Mouse (Mus musculus) E14TG2a.4 (cell line): ENCODE data around the gene H2-M10.2.

ENCODE experiments used
- H3K27me3 ChIP-seq: 2 replicates; pipeline ENCODE4 v1.6.1; 2014; ENCODE audit warnings: low read length, control low read depth; ENCODE audit not compliant: insufficient read depth
- H3K36me3 ChIP-seq: 2 replicates; pipeline ENCODE4 v1.6.1; 2014; ENCODE audit warnings: low read length, control low read depth; ENCODE audit not compliant: insufficient read depth
- H3K4me1 ChIP-seq: replicated peaks from 2 replicates; pipeline ENCODE4 v1.6.1; 2014; ENCODE audit warnings: low read depth, low read length, control low read depth
- H3K4me3 ChIP-seq: replicated peaks from 2 replicates; pipeline ENCODE4 v1.5.1; 2014; ENCODE audit warnings: mild to moderate bottlenecking, low read length
- H3K9me3 ChIP-seq: 2 replicates; pipeline ENCODE4 v1.6.1; 2014; ENCODE audit warnings: low read length, control low read depth
- CTCF ChIP-seq: conservative IDR thresholded peaks from 2 replicates; pipeline ENCODE4 v1.5.1; 2014; ENCODE audit warnings: low read length
- NANOG ChIP-seq: IDR thresholded peaks from 2 replicates; pipeline ENCODE4 v1.6.1; 2014; ENCODE audit warnings: borderline replicate concordance, low read length, mixed read lengths
- POU5F1 ChIP-seq: IDR thresholded peaks from 2 replicates; pipeline ENCODE4 v1.6.1; 2014; ENCODE audit warnings: low read length, borderline replicate concordance

H2-M10.2 gene

GRCm38 (mm10) chr17:36274776-36275175 lies 11.5 kb downstream of the H2-M10.2 start:
- Histone ChIP-seq H3K27me3 (no peaks in the 10 kb centered on the region), H3K36me3 (peaks cover 63% of the 10 kb centered on the region)
- TF ChIP-seq CTCF = no peak
- no peak for TF ChIP-seq POU5F1
- TF ChIP-seq NANOG = no peak

GRCm38 (mm10) chr17:36273796-36274195 lies 12.5 kb downstream of the H2-M10.2 start:
- H3K4me3 ChIP-seq = no peak overlapping the region
- H3K9me3 ChIP-seq = no peaks in the 10 kb centered on the region
- H3K36me3 ChIP-seq = peaks cover 56% of the 10 kb centered on the region
- TF ChIP-seq POU5F1 (no peak), CTCF (no peak), NANOG (no peak)
- H3K27me3 ChIP-seq = no peaks in the 10 kb centered on the region
- peaks cover 39% of the 10 kb centered on the region for H3K4me1 ChIP-seq

More at GRCm38 (mm10) chr17:36274776-36275175, 11.5 kb downstream of the H2-M10.2 start:
- H3K9me3 ChIP-seq = no peaks in the 10 kb centered on the region
- H3K4me3 ChIP-seq = no peak overlapping the region
- H3K4me1 ChIP-seq = peaks cover 37% of the 10 kb centered on the region

GRCm38 (mm10) chr17:36272643-36273366 lies 13.5 kb downstream of the H2-M10.2 start:
- H3K4me1 ChIP-seq = peaks cover 36% of the 10 kb centered on the region
- H3K4me3 ChIP-seq = peak overlapping the region; percentile 97
- H3K27me3 ChIP-seq = no peaks in the 10 kb centered on the region
- peaks cover 58% of the 10 kb centered on the region for H3K36me3 ChIP-seq
- TF ChIP-seq NANOG (no peak), CTCF (no peak), POU5F1 (no peak)
- H3K9me3 ChIP-seq = no peaks in the 10 kb centered on the region

GRCm38 (mm10) chr17:36271586-36272256 lies 14.6 kb downstream of the H2-M10.2 start, which contains the start of gene Trim39:
Trim39 (minus strand) TSS chr17:36272247.
- H3K27me3 ChIP-seq = no peaks in the 10 kb centered on the region
- no peaks in the 10 kb centered on the region for H3K9me3 ChIP-seq
- peaks cover 36% of the 10 kb centered on the region for H3K4me1 ChIP-seq
- H3K36me3 ChIP-seq = peaks cover 65% of the 10 kb centered on the region
- TF ChIP-seq POU5F1 (no peak), CTCF (no peak), NANOG (no peak)
- peak within 1 kb of the TSS; percentile 97 for H3K4me3 ChIP-seq

GRCm38 (mm10) chr17:36270956-36271585 lies 15.2 kb downstream of the H2-M10.2 start:
- Histone ChIP-seq H3K4me1 (peaks cover 38% of the 10 kb centered on the region), H3K27me3 (no peaks in the 10 kb centered on the region), H3K4me3 (peak overlapping the region; percentile 97), H3K9me3 (no peaks in the 10 kb centered on the region), H3K36me3 (peaks cover 65% of the 10 kb centered on the region)
- no peak for TF ChIP-seq CTCF
- TF ChIP-seq POU5F1 = no peak
- TF ChIP-seq NANOG = no peak

- Histone ChIP-seq H3K4me3 (no peak overlapping the region), H3K4me1 (peaks cover 29% of the 10 kb centered on the region), H3K27me3 (no peaks in the 10 kb centered on the region), H3K36me3 (peaks cover 74% of the 10 kb centered on the region), H3K9me3 (no peaks in the 10 kb centered on the region)
- TF ChIP-seq CTCF = peak; percentile 24; the same call in 1 of the 2 replicates
- no peak for TF ChIP-seq POU5F1
- no peak for TF ChIP-seq NANOG
Observed at GRCm38 (mm10) chr17:36265834-36266233, 20.5 kb downstream of the H2-M10.2 start.

GRCm38 (mm10) chr17:36264273-36264925 lies 21.9 kb downstream of the H2-M10.2 start:
- Histone ChIP-seq H3K4me3 (no peak overlapping the region), H3K9me3 (no peaks in the 10 kb centered on the region), H3K27me3 (no peaks in the 10 kb centered on the region), H3K4me1 (peaks cover 25% of the 10 kb centered on the region), H3K36me3 (peaks cover 88% of the 10 kb centered on the region)
- TF ChIP-seq CTCF (no peak), POU5F1 (no peak)

GRCm38 (mm10) chr17:36261511-36262166 lies 24.7 kb downstream of the H2-M10.2 start:
- Histone ChIP-seq H3K4me1 (peaks cover 36% of the 10 kb centered on the region), H3K4me3 (no peak overlapping the region), H3K36me3 (peaks cover 76% of the 10 kb centered on the region), H3K9me3 (no peaks in the 10 kb centered on the region), H3K27me3 (no peaks in the 10 kb centered on the region)
- no peak for TF ChIP-seq CTCF
- TF ChIP-seq POU5F1 = no peak
- TF ChIP-seq NANOG = no peak
